Mouse (Mus musculus): ENCODE results near the gene Krt14. TPM values are rescaled to one million over a fixed set of nuclear protein-coding genes. Genes with fewer than 3 reads are reported as not detected.

Krt14 gene
- polyA plus RNA-seq, 1 experiment = 0.06 TPM

DNA sequence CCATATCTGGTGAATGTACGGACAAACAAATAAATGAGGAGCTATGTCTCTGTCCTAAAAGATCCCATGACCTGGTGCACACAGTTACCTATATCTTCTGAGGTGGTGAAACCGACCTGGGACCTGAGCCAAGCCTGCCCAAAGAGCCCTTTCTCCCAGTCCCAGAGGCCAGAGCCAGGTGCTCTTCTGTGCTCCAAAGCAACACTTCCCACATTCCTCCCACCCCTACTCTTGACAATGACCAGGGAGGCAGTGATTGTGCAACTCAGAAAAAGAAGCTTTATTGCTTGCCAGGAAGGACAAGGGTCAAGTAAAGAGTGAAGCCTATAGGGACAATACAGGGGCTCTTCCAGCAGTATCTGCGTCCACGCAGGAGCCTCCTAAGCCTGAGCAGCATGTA, 4.4 kb downstream of the Krt14 start:
- Histone ChIP-seq H3K4me3 (replicated peaks) (no peak overlapping the region), H3K36me3 (ENCODE audit: control insufficient read depth) (no peaks in the 10 kb centered on the region), H3K9me3 (ENCODE audit: control insufficient read depth, low read length) (no peaks in the 10 kb centered on the region), H3K27me3 (ENCODE audit: control insufficient read depth) (no peaks in the 10 kb centered on the region), H3K4me1 (ENCODE audit: control insufficient read depth) (peaks cover 3% of the 10 kb centered on the region)
- no peak for TF ChIP-seq TAL1 (IDR thresholded peaks at IDR 0.05; ENCODE audit: low read length)
- no peak for TF ChIP-seq GATA1 (IDR thresholded peaks at IDR 0.05; ENCODE audit: low read length)

DNA sequence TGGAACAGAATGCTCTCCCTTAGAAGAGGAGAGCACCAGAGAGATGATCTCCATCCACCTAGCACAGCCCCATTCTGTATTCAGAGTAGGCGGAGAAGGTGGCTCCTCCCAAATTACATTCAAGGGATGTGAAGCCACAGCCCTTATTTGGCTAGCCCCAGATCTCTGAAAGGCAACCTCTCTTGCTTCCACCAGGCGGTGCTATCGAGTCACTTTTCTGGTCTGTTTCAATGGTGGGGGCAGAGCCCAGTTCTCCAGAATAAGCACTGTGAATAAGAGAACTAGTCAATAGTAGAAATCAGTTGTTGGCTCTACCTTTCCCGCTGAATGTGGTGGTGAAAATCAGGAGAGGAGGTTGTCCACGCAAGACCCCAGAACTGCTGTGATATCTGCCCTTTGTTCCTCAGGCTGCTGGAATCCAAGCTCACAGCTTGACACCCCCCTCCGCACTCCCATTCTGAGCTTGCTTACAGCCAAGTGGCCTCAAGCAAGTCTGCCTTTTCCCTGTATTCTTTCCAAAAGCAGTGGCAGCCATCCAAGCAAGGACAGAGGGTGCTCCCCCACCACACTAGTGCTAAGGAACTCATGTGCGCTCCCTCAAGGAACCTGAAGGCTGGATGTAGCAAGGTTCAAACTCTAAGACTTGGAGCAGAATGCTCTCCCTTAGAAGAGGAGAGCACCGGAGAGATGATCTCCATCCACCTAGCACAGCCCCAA, 7.1 kb downstream of the Krt14 start:
- H3K36me3 ChIP-seq (ENCODE audit: control insufficient read depth) = no peaks in the 10 kb centered on the region
- peaks cover 3% of the 10 kb centered on the region for H3K4me1 ChIP-seq (ENCODE audit: control insufficient read depth)
- no peak for TF ChIP-seq TAL1 (IDR thresholded peaks at IDR 0.05; ENCODE audit: low read length)
- TF ChIP-seq GATA1 (IDR thresholded peaks at IDR 0.05; ENCODE audit: low read length) = no peak
- H3K4me3 ChIP-seq (replicated peaks) = no peak overlapping the region
- no peaks in the 10 kb centered on the region for H3K27me3 ChIP-seq (ENCODE audit: control insufficient read depth)
- H3K9me3 ChIP-seq (ENCODE audit: control insufficient read depth, low read length) = no peaks in the 10 kb centered on the region

DNA sequence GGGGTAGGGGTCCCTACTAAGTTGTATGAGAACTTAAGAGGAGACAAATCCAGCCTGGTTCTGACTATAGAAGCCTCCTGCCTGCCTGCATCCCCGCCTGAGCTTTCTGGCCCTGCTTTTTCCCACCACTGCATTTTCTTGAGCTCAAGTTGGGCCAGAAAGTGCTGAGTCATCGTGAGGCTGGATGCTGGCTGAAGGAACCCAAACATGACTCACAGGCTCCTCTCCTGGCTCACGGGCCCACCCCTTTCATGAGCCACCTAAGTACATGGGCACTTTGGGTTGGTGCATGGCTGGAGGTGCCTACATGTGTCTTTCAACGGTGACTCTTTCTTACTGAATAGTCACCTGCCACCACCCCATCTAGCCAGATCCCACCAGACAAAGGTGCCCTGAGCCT, 8.7 kb downstream of the Krt14 start:
- H3K4me1 ChIP-seq (ENCODE audit: control insufficient read depth) = peaks cover 3% of the 10 kb centered on the region
- H3K4me3 ChIP-seq (replicated peaks) = no peak overlapping the region
- H3K27me3 ChIP-seq (ENCODE audit: control insufficient read depth) = no peaks in the 10 kb centered on the region
- no peak for TF ChIP-seq GATA1 (IDR thresholded peaks at IDR 0.05; ENCODE audit: low read length)
- TF ChIP-seq TAL1 (IDR thresholded peaks at IDR 0.05; ENCODE audit: low read length) = no peak
- no peaks in the 10 kb centered on the region for H3K9me3 ChIP-seq (ENCODE audit: control insufficient read depth, low read length)
- H3K36me3 ChIP-seq (ENCODE audit: control insufficient read depth) = no peaks in the 10 kb centered on the region

DNA sequence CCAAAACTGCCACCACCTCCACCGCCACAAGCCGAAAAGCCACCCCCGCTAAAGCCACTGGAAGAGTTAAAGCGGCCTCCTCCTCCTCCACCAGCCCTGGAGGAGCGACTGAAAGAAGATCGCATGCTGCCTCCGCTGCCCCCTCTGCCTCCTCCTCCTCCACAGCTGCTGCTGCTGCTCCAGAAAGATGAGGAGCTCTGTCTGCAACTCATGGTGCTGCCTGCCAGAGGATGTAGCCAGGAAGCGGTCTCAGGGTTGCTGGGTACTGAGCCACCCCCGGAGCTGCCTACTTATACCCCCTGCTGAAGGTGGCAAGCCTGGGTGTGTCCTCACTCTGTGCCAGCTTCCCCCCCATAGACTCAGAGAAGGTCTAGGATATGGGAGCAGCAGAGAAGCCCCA, 14.4 kb downstream of the Krt14 start, which contains the start of gene Krt9:
Gene Krt9 (minus strand): TSS at position 255 of the 400 bp plus-strand sequence.
- Histone ChIP-seq H3K4me3 (replicated peaks) (no peak within 1 kb of the TSS), H3K27me3 (ENCODE audit: control insufficient read depth) (no peaks in the 10 kb centered on the region), H3K36me3 (ENCODE audit: control insufficient read depth) (no peaks in the 10 kb centered on the region), H3K9me3 (ENCODE audit: control insufficient read depth, low read length) (peaks cover 3% of the 10 kb centered on the region; the same call in 1 of the 2 replicates), H3K4me1 (ENCODE audit: control insufficient read depth) (no peaks in the 10 kb centered on the region)
- no peak for TF ChIP-seq TAL1 (IDR thresholded peaks at IDR 0.05; ENCODE audit: low read length)
- no peak for TF ChIP-seq GATA1 (IDR thresholded peaks at IDR 0.05; ENCODE audit: low read length)

DNA sequence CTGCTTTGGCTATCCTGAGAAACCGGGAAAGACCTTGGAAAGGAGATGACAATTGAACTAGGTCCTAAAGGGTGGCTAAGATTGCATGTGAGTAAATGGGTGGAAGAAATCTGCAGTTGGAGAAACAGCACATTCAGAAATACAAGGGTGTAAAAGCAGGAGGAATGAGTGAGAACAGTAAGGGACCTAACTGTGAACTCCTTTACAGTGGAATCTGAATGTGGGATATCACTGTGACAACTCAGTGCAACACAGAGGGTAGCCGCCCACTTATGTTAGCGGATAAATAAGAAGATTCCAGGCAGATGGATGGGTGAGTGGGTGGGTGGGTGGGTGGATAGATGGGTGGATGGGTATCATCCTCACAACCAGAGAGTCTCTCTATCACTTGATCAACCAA, 15.5 kb downstream of the Krt14 start:
- Histone ChIP-seq H3K9me3 (ENCODE audit: control insufficient read depth, low read length) (peaks cover 3% of the 10 kb centered on the region; the same call in 1 of the 2 replicates), H3K27me3 (ENCODE audit: control insufficient read depth) (no peaks in the 10 kb centered on the region), H3K4me3 (replicated peaks) (no peak overlapping the region), H3K36me3 (ENCODE audit: control insufficient read depth) (no peaks in the 10 kb centered on the region), H3K4me1 (ENCODE audit: control insufficient read depth) (no peaks in the 10 kb centered on the region)
- TF ChIP-seq TAL1 (IDR thresholded peaks at IDR 0.05; ENCODE audit: low read length) = no peak
- no peak for TF ChIP-seq GATA1 (IDR thresholded peaks at IDR 0.05; ENCODE audit: low read length)

DNA sequence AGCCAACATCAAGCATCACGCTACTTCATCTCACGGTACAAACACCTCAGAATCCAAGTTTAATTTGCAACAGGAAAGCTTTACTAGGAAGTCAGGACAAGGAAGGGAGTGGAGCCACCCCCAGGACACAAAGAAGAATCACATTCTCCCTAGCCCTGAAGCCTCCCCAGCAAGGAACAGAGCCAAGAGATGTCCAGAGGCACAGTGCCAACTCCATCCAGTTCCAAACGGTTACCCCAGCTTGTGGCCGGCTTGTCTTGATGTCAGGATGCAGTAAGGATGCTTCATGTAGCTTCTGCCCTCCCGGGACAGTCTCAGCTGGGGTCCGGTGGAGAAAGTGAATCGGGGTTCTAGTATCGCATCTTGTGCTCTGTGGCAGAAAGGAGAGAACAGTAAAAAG, 20.6 kb downstream of the Krt14 start:
- Histone ChIP-seq H3K9me3 (ENCODE audit: control insufficient read depth, low read length) (peaks cover 3% of the 10 kb centered on the region; the same call in 1 of the 2 replicates), H3K4me1 (ENCODE audit: control insufficient read depth) (no peaks in the 10 kb centered on the region), H3K27me3 (ENCODE audit: control insufficient read depth) (no peaks in the 10 kb centered on the region), H3K4me3 (replicated peaks) (no peak overlapping the region), H3K36me3 (ENCODE audit: control insufficient read depth) (no peaks in the 10 kb centered on the region)
- TF ChIP-seq GATA1 (IDR thresholded peaks at IDR 0.05; ENCODE audit: low read length) = no peak
- TF ChIP-seq TAL1 (IDR thresholded peaks at IDR 0.05; ENCODE audit: low read length) = no peak

DNA sequence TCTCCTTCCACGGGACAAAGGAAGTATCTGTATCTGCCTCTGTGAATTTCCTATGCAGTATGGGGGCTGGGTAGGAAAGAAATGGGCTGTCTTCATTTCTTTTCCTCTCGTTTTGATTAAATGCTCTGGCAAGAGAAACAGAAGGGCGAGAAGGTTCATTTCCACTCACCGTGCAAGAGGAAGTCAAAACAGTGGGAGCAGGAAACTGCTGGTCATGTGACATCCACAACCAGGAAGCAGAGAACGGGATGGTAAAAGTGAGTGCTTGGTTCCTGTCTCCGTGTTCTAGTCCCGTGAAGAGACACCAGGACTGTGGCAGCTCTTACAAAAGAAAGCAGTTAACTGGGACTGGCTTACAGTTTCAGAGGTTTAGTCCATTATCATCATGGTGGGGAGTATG, 25.6 kb downstream of the Krt14 start:
- H3K4me1 ChIP-seq (ENCODE audit: control insufficient read depth) = no peaks in the 10 kb centered on the region
- H3K4me3 ChIP-seq (replicated peaks) = no peak overlapping the region
- H3K36me3 ChIP-seq (ENCODE audit: control insufficient read depth) = no peaks in the 10 kb centered on the region
- H3K9me3 ChIP-seq (ENCODE audit: control insufficient read depth, low read length) = no peaks in the 10 kb centered on the region; the same call in 1 of the 2 replicates
- no peak for TF ChIP-seq GATA1 (IDR thresholded peaks at IDR 0.05; ENCODE audit: low read length)
- no peak for TF ChIP-seq TAL1 (IDR thresholded peaks at IDR 0.05; ENCODE audit: low read length)
- no peaks in the 10 kb centered on the region for H3K27me3 ChIP-seq (ENCODE audit: control insufficient read depth)

DNA sequence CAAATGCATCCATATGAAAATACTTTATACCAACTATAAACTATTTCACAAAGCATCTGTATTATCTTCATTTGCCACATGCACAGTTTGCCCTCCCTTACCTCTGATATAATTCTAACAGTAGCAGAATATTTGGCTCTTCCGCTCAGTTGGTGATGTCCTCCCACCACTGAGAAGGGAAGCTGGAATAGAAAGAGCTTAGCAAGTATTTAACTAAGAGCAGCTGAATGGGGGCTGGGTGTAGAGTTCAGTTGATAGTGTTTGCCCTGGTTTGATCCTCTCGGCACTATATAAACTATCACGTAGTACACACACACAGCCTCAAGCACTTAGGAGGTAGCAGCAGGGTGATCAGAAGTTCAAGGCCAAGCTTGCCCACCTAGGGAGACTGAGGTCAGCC, 28.1 kb downstream of the Krt14 start:
- Histone ChIP-seq H3K27me3 (ENCODE audit: control insufficient read depth) (no peaks in the 10 kb centered on the region), H3K9me3 (ENCODE audit: control insufficient read depth, low read length) (no peaks in the 10 kb centered on the region), H3K4me3 (replicated peaks) (no peak overlapping the region), H3K36me3 (ENCODE audit: control insufficient read depth) (no peaks in the 10 kb centered on the region), H3K4me1 (ENCODE audit: control insufficient read depth) (no peaks in the 10 kb centered on the region)
- no peak for TF ChIP-seq TAL1 (IDR thresholded peaks at IDR 0.05; ENCODE audit: low read length)

DNA sequence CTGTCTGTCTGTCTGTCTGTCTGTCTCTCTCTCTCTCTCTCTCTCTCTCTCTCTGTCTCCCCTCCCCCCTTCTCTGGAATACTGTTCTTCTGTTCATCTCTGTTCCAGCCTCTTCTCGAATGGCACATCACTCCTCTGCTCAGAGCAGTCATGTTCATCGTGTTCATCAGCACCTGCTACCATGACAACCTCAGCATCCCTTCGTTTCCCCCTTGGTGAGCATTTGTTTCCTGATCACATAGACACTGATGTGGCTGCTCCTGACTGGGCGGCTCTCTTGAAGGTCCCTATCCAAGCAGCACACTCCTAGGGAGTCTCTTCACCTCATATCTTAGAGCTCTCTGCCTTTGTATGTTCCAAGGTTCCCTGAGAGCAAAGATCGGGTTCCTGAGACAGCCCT, 29.0 kb downstream of the Krt14 start:
- TF ChIP-seq TAL1 (IDR thresholded peaks at IDR 0.05; ENCODE audit: low read length) (no peak), GATA1 (IDR thresholded peaks at IDR 0.05; ENCODE audit: low read length) (no peak)
- no peaks in the 10 kb centered on the region for H3K27me3 ChIP-seq (ENCODE audit: control insufficient read depth)
- no peaks in the 10 kb centered on the region for H3K9me3 ChIP-seq (ENCODE audit: control insufficient read depth, low read length)
- H3K4me3 ChIP-seq (replicated peaks) = no peak overlapping the region
- H3K36me3 ChIP-seq (ENCODE audit: control insufficient read depth) = no peaks in the 10 kb centered on the region
- no peaks in the 10 kb centered on the region for H3K4me1 ChIP-seq (ENCODE audit: control insufficient read depth)

DNA sequence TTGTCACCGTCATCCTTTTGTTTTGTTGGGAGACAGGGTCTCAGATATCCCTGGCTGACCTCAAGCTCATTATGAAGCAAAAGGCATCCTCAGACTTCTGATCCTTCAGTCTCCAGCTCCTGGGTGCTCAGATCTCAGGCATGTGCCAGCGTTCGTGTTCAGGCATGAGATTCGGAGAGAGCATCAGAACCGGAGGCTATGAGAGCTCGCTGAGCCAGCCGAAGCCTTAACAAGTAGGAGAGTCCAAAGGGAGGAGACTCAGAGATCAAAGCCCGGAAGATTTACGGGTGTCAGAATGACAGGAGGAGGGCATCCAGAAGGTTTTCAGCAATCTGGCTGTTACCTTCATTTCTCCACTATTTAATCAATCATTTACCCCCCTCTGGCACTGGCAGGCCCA, 30.6 kb downstream of the Krt14 start:
- TF ChIP-seq GATA1 (IDR thresholded peaks at IDR 0.05; ENCODE audit: low read length) = no peak
- TF ChIP-seq TAL1 (IDR thresholded peaks at IDR 0.05; ENCODE audit: low read length) = no peak
- Histone ChIP-seq H3K9me3 (ENCODE audit: control insufficient read depth, low read length) (no peaks in the 10 kb centered on the region), H3K36me3 (ENCODE audit: control insufficient read depth) (no peaks in the 10 kb centered on the region), H3K27me3 (ENCODE audit: control insufficient read depth) (no peaks in the 10 kb centered on the region), H3K4me3 (replicated peaks) (no peak overlapping the region), H3K4me1 (ENCODE audit: control insufficient read depth) (no peaks in the 10 kb centered on the region)
